Mouse (Mus musculus) heart, postnatal 0 days (tissue): ENCODE measurements around the gene Slc12a5. TPM values are rescaled to one million over a fixed set of nuclear protein-coding genes. Genes with fewer than 3 reads are reported as not detected.

Experiments
- ATAC-seq: fragments of 200-750 bp; cut with Nextera tagmentation; 2 replicates; pipeline ENCODE4 v1.8.0; 2017; ENCODE audit warnings: low read depth, moderate number of reproducible peaks, moderate library complexity; ENCODE audit not compliant: insufficient read depth
- DNase-seq: peaks from one replicate; pipeline ENCODE4 v3.0.0-alpha.2; 2016; ENCODE audit warnings: low spot score
- H3K27ac ChIP-seq: fragments of 300-500 bp; sonication (generic); 2 replicates; pipeline ENCODE4 v1.5.1; 2014; ENCODE audit warnings: low read depth, mild to moderate bottlenecking
- H3K27me3 ChIP-seq: fragments of 300-500 bp; sonication (generic); 2 replicates; pipeline ENCODE4 v1.6.1; 2014; ENCODE audit warnings: low read length, mixed read lengths; ENCODE audit not compliant: control insufficient read depth, insufficient read depth
- H3K36me3 ChIP-seq: fragments of 300-500 bp; sonication (generic); replicated peaks from 2 replicates; pipeline ENCODE4 v1.6.1; 2014; ENCODE audit warnings: low read length, mixed read lengths; ENCODE audit not compliant: control insufficient read depth, insufficient read depth
- H3K4me1 ChIP-seq: fragments of 300-500 bp; sonication (generic); 2 replicates; pipeline ENCODE4 v1.6.1; 2014; ENCODE audit warnings: antibody characterized with exemption; ENCODE audit not compliant: control insufficient read depth, insufficient read depth
- H3K4me2 ChIP-seq: fragments of 300-500 bp; sonication (generic); 2 replicates; pipeline ENCODE4 v1.6.1; 2014; ENCODE audit warnings: low read depth, mild to moderate bottlenecking, low read length, moderate library complexity
- H3K4me3 ChIP-seq: fragments of 300-500 bp; sonication (generic); 2 replicates; pipeline ENCODE4 v1.5.1; 2014; ENCODE audit warnings: low read depth, low read length
- H3K9ac ChIP-seq: fragments of 300-500 bp; sonication (generic); replicated peaks from 2 replicates; pipeline ENCODE4 v1.6.1; 2014; ENCODE audit warnings: low read depth, low read length, mixed read lengths
- H3K9me3 ChIP-seq: fragments of 300-500 bp; sonication (generic); replicated peaks from 2 replicates; pipeline ENCODE4 v1.6.1; 2016; ENCODE audit warnings: low read length; ENCODE audit not compliant: control insufficient read depth
- CTCF ChIP-seq: IDR thresholded peaks from 2 replicates; pipeline ENCODE4 v1.5.1; 2016; ENCODE audit warnings: antibody characterized with exemption, control low read depth, low read depth
- EP300 ChIP-seq: IDR thresholded peaks from 2 replicates; pipeline ENCODE4 v1.6.1; 2016; ENCODE audit warnings: antibody characterized with exemption, low read depth
- whole genome bisulfite sequencing: fragments of 180-500 bp; shearing (Covaris S2); extraction: QIAGEN DNeasy Blood & Tissue Kit; methylation state at CpG from one replicate; pipeline ENCODE4 v1.1.7; 2014; 5-methylcytosine and 5-hydroxymethylcytosine counted together
- polyA plus RNA-seq: library from polyadenylated mRNA; unstranded; fragments of >200 nt; fragmentation: Nextera tagmentation; extraction: Ambion mirVana; gene quantifications from 2 replicates; pipeline ENCODE4 v1.2.1, GENCODE M21; 2015
- total RNA-seq: library from RNA; depleted of rRNA; stranded (reverse); fragments of >200 nt; gene quantifications from 2 replicates; pipeline ENCODE4 v1.2.3, GENCODE M21; 2014; ENCODE audit warnings: low replicate concordance

Slc12a5 gene
- total and polyA plus RNA-seq, 2 experiments from 2014 or later = 0.31 to 0.50 TPM

DNA sequence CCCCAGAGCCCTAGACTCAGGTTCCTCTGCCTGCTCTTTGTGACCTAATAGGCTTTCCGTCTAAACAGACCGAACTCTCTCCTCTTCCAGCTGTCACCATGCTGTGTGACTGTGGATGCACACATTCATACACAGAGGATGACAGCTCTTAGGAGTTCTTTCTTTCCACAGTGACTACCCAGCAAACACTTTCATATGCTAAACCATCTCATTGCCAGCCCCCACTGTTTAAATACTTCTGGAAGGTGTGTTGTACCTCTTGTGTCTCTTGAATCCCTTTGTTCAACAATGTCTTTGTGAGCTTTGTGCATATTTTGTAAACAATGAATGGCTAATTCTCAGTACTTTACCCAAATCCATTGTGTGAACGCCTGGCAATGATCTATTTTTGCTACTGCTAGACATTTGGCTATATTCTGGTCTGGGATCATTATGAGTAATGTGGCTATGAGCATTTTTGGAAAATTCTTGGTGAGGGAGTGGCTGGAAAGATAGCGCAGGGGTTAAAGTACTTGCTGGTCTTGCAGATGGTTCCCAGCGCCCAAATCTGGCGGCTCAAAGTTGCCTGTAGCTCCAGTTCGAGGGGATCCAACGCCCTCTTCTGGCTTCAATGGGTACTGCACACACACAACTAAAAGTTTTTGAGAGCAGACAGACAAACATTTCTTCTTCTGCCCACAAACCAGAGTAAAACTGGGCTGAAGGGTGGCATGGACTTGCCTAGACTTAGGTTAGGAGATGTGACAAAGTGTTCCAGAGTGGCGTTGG, 2.9 kb upstream of the Slc12a5 start:
- Histone ChIP-seq H3K4me1 (no peaks in the 10 kb centered on the region), H3K4me3 (no peak overlapping the region), H3K27ac (no peak overlapping the region), H3K27me3 (peaks cover 55% of the 10 kb centered on the region), H3K36me3 (no peaks in the 10 kb centered on the region), H3K9ac (no peak overlapping the region), H3K9me3 (no peaks in the 10 kb centered on the region), H3K4me2 (no peak overlapping the region)
- DNase-seq = no peak
- ATAC-seq = no peak
- no peak for TF ChIP-seq CTCF
- TF ChIP-seq EP300 = no peak
- 56% methylated on average over 9 of the region's 9 CpGs for WGBS

- Histone ChIP-seq H3K36me3 (no peaks in the 10 kb centered on the region), H3K4me1 (no peaks in the 10 kb centered on the region), H3K27ac (no peak overlapping the region), H3K4me3 (no peak overlapping the region), H3K9ac (no peak overlapping the region), H3K27me3 (peaks cover 40% of the 10 kb centered on the region), H3K4me2 (no peak overlapping the region), H3K9me3 (no peaks in the 10 kb centered on the region)
- TF ChIP-seq CTCF (peak; percentile 58), EP300 (no peak)
- DNase-seq = no peak
- peak; percentile 19; the same call in 1 of the 2 replicates for ATAC-seq
- WGBS = 9% methylated on average over 17 of the region's 17 CpGs
These were observed 1.0 kb downstream of the Slc12a5 start for GRCm38 (mm10) chr2:164961506-164962182.

DNA sequence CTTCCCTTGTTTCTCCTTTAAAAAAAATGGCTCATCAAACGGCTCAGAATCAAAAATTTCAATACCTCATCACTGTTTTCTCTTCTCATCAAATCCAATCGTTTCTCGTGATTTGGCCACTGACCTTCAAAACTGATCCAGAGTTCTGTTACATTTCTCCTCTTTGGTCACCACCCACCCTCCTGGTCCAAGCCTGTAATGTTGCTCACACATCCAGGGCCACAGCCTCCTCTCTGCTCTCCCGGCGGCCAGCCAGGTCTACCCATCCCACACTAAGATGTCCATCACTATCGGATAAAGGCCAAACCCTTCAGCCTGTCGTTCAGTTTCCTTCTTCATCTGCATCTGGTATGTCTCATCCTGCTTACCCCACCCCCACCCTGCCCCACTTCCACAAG, 1.6 kb downstream of the Slc12a5 start:
- ATAC-seq (no peak), DNase-seq (no peak)
- no peak for TF ChIP-seq CTCF
- TF ChIP-seq EP300 = no peak
- no peaks in the 10 kb centered on the region for H3K4me1 ChIP-seq
- H3K27ac ChIP-seq = no peak overlapping the region
- 40% methylated on average over 7 of the region's 7 CpGs for WGBS
- H3K27me3 ChIP-seq = peaks cover 41% of the 10 kb centered on the region
- H3K9ac ChIP-seq = no peak overlapping the region
- no peaks in the 10 kb centered on the region for H3K9me3 ChIP-seq
- no peaks in the 10 kb centered on the region for H3K36me3 ChIP-seq
- no peak overlapping the region for H3K4me3 ChIP-seq
- no peak overlapping the region for H3K4me2 ChIP-seq

- Histone ChIP-seq H3K4me3 (no peak overlapping the region), H3K4me2 (no peak overlapping the region), H3K9ac (no peak overlapping the region), H3K36me3 (no peaks in the 10 kb centered on the region), H3K4me1 (no peaks in the 10 kb centered on the region), H3K27ac (no peak overlapping the region), H3K27me3 (peaks cover 60% of the 10 kb centered on the region), H3K9me3 (no peaks in the 10 kb centered on the region)
- ATAC-seq (no peak), DNase-seq (no peak)
- TF ChIP-seq EP300 = no peak
- TF ChIP-seq CTCF = no peak
- 51% methylated on average over 9 of the region's 9 CpGs for WGBS
These were observed 3.8 kb downstream of the Slc12a5 start for GRCm38 (mm10) chr2:164964242-164964894.

DNA sequence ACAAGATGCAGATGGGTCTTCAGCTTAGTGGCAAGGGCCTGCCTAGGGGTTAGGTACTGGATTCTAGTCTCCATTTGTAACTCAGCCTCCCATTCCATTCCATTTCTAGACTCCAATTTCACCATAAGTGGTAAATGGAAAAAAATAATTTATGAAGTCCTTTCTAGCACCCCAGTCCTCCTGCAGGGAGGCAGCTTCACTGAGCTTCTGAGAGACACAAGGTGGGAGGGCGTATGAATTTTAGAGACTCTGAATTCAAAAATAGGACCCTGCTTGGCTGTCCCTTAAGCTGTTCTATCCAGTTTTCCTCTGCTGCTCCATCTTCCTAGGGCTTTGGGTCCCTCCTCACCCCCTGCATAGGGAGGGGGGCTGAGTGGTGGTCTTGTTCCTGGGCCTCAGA, 4.4 kb downstream of the Slc12a5 start:
- Histone ChIP-seq H3K9me3 (no peaks in the 10 kb centered on the region), H3K4me1 (no peaks in the 10 kb centered on the region), H3K4me3 (no peak overlapping the region), H3K27ac (no peak overlapping the region), H3K27me3 (peaks cover 66% of the 10 kb centered on the region), H3K36me3 (no peaks in the 10 kb centered on the region), H3K9ac (no peak overlapping the region), H3K4me2 (no peak overlapping the region)
- 83% methylated on average over 1 of the region's 1 CpGs for WGBS
- ATAC-seq = no peak
- DNase-seq = no peak
- no peak for TF ChIP-seq EP300
- TF ChIP-seq CTCF = no peak
